Mouse (Mus musculus) gastrocnemius, postnatal 25 days (tissue): ENCODE results near the gene Cxcl14. TPM values are rescaled to one million over a fixed set of nuclear protein-coding genes. Genes with fewer than 3 reads are reported as not detected.

ENCODE experiments used
- DNase-seq: peaks from one replicate; pipeline ENCODE4 v3.0.0; 2022
- long read RNA-seq, 2 experiments: library from polyadenylated mRNA; stranded (forward); transcript quantifications; one replicate each; pipeline ENCODE4 v2.0.0; 2021
- total RNA-seq, 2 experiments: library from RNA; stranded (reverse); gene quantifications; 1 replicate in 1 of 2; 2 replicates in 1 of 2; pipeline ENCODE4 v1.2.3; 2021

The Cxcl14 gene
- 10 to 100 TPM; 18.8 to 34.8 TPM for total RNA-seq
- long read RNA-seq, experiment 1, transcript Cxcl14-201 (4 exons, 1,827 nt), result major isoform, 37 of 46 reads
- long read RNA-seq, experiment 1, partial matches to known transcripts, result 9 of 46 reads
- long read RNA-seq, experiment 1, other reads (novel, unspliced or antisense), result 0 of 46 reads
- long read RNA-seq, experiment 2, transcript Cxcl14-201 (4 exons, 1,827 nt), result major isoform, 25 of 32 reads
- long read RNA-seq, experiment 2, partial matches to known transcripts, result 0 of 32 reads
- long read RNA-seq, experiment 2, other reads (novel, unspliced or antisense), result 7 of 32 reads

DNA sequence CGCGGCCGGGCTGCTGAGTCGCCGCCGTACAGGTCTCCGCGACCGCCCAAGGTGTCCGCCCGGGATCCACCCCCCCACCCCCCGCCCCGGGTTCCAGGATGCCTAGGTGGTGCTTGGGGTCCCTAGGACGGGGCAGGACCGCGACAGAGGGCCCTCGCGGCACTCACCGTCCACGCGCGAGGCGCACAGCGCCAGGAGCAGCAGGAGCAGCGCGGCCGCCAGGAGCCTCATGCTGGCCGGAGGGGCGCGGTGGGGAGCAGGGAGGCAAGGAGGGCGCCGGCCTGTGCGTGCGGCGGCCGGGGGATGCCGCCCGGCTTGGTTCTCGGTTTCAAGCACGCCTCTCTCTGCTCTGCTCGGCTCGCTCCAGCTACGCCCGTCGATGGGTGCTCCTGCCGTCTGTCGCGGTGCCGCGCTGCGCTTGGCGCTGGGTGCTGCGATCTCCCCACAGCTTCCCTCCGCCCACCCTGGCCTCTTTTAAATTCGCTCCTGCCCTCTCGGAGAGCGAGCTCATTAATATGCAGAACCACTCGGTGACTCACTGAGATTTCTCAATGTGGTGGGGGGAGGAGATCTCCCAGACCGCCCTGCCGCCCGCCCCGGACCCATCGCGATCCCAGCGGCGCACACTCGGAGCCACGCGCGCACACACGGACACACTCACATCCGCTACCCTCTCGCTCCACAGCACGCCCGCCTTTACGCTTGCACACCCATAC lies at the start of gene Cxcl14:
Cxcl14 (minus strand) TSS at position 609 of the 716 bp plus-strand sequence.
- peak; percentile 64 for DNase-seq

DNA sequence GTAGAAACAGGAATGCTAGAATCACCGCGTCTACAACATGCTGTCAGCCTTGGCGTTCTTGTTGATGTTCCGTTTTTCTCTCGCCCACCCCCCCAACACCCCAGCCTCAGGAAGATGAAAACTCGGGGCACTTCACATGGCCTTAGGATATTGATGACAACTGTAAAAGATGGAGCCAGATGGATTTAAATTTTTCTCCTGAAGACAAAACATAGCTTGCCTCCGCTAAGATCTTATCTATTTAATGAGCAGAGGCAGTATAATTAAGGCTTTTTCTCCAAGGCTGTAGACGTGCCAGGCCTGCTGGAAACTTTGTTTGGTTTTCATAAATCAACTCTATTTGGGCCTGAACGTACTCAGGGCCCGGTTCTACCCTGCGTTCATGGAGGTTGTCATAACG lies 48.0 kb upstream of the Cxcl14 start:
- no peak for DNase-seq

DNA sequence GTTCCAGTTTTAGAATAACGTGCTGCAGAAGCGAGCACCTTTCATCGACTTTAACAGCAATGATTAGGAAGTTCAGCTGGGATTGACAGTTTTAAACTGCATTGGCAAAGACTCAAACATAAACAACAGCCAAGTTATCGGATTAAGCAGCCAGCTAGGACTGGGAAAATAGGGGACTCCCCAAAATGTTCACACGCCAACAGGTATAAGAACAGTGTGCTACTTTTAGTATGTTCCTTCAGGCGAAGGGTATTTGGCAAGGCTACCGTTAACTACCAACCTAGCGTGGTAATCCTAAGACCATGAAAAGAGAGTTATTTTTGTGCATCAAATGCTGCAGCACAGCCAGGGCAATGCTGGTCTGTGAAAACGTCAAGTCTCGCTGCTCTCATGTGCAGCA lies 46.1 kb upstream of the Cxcl14 start:
- no peak for DNase-seq

DNA sequence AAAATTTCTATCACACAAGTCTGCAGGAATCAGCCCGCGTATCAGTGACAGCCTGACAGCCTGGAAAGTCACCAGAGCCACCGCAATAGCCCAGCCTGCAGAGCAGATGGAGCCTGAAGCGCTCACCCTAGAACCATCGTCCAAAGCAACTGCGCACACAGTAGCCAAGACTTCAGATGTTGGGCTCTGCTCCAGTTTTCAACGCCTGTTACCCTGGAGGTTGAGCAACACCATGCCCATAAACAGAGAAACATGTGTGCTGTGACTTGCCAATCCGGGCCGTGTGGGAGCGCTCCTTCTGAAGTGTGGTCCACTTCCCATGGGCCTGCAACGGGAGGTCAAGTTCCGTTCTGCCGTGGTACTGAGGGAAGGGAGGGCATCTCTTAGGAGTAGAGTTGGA lies 44.2 kb upstream of the Cxcl14 start:
- DNase-seq, result peak; percentile 68

DNA sequence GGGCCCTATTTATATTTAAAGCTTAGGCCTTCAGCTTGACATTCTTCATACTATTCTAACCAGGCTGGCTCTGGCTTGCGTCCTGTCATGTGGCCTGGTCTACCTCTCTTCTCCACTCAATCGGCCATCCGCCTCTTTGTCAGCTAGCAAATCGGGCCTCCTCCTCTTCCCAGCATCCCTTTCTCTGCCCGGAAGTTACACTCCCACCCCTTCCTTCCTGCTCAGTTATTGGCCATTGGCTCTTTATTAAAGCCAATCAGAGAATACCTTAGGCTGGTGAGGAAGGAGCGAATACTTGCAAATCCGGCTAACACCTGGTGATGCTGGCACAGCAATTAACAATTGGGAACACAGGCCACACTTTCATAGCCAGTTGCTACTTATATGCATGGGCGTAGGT lies 43.5 kb upstream of the Cxcl14 start:
- no peak for DNase-seq

DNA sequence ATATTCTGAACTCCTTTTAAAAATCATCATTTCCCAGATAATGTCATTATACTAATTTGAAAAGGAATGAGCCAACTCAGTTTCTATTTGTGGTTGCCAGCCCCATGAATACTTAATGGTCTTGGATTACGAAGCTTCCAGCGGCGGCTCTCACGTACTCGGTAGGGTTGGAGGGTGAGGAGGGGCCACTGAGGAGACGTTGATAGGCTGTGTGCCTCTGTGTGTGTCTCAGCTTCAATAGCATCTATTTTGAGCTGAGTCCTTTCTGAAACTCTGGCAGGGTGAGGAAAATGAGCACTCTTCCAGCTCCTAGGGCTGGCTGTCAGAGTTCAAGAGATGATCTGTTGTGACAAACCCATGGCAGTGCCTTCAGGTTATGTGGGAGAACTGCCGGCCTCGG lies 40.6 kb upstream of the Cxcl14 start:
- DNase-seq, result no peak

DNA sequence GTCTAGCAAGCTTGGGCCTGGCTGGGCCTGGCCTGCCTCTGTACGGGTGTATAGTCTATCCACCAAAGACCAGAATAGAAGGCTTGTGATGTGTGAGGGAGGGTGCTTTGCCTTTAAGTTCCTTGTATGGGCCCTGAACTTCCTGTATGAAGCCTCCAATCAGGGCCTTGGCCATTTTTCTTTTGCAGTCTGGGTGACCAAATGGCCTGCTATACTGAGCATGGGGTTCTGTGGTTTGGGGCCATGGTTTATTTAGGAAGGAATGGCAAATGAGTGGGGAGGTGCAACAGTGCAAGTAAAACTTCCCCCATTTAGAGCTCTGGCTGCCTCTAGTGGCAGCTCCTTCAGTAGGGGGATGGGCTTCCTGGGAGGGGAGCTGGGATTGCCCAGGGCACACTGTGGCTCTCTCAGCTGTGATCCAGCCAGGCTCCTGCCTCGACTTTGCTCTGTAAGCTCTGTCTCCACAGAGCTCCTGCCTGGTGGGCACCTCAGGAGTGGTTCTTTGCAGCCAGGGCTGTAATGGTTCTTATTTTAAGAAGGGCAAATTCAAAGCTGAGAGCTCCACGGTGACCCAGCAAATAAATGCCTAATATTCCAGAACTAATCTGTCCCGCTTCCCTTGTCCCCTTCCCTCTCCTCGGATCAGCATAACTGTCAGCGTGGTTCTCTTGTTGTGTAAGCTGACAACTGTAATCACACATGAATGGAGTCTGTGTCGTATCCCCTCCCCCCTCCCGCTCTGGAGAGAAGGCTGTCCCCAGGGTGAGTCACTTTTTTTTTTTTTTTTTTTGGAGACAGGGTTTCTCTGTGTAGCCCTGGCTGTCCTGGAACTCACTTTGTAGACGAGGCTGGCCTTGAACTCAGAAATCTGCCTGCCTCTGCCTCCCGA lies 38.7 kb upstream of the Cxcl14 start:
- DNase-seq, result no peak

DNA sequence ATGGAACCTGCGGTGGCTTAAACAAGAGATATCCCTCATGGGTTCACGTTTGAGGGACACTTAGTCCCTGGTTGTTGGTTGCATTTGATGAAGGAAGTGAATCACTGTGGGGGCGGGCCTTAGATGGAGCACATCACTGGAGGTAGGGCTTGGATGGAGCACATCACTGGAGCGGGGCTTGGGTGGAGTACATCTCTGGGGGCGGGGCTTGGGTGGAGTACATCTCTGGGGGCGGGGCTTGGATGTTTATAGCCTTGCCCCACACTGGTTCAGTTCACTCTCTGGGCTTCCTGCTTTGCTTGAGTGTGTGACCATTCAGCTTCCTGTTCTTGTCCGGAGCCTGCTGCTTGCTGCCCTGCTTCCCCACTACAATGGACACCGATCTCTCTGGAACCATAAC lies 37.9 kb upstream of the Cxcl14 start:
- no peak for DNase-seq

DNA sequence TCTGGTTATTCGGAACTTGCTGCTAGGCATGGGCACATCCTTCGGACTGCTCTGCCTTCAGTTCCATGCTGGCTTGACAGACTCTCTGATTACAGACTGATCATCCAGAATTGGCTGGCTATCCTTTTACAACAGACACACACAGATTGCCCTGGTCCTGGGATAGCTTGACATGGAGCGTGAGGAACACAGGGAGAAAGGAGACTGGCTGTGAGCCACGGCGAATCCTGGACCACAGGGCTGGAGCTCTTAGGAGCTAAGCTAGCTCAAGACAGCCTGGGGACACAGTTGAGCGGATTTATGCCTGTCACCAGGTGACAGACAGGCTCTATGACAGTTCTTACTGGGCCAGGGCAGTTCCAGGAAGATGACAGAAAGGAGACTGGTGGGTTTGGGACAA lies 36.0 kb upstream of the Cxcl14 start:
- DNase-seq, result no peak

DNA sequence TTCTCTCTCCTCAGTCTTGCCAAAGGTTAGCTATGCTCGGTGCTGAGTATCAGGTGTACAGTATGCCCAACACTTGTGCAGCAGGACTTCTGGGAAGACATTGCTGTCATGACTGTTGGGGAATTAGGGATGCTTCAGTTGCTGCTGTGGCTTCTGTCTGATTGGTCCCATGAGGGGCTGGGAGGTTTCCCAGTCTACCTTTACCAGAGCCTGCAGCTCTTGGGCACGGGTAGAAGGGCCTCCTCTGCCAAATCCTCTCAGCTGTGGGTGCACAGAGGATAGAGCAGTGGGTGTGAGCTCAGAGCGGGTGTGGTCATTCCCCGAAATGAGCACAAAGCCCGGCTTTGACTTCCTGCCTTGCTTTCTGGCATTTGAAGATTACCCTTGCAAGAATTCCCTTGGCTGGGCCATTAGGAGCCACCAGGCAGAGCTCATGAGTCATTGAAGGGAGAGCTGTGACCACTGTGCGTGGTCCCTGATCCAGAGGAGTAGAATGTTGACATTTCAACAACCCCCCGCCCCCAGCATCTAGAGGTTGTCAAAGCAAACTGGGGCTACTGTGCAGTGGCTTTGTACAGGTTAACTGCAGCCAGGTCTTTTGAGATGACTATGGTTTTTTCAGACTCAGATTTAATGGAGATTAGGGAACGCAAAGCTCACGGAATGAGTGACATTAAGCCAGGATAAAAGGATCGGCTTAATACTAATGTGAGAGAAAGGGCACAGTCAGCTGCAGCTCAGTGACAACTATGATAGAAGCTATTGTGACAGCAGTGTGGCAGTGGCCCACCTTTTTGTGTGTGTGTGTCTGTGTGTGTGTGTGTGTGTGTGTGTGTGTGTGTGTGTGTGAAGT lies 34.5 kb upstream of the Cxcl14 start:
- no peak for DNase-seq

DNA sequence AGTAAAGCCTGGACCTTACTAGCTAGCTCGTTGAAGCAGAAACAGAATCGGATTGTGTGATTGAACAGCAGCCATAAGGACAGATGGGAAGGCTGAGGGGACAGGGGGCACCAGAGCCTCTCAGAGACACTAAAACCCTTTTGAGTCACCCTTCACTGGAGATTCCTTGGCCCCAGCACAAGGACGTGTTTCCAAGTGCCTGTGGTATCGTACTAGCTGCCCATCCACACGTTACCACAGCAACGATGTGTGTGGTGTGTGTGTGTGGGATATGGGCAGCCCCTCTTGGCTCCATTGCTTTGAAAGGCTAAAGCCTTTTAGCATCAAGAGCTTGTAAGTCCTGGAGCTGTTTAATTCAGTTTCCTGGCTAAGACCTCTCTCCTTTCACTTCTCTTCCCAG lies 33.4 kb upstream of the Cxcl14 start:
- no peak for DNase-seq

DNA sequence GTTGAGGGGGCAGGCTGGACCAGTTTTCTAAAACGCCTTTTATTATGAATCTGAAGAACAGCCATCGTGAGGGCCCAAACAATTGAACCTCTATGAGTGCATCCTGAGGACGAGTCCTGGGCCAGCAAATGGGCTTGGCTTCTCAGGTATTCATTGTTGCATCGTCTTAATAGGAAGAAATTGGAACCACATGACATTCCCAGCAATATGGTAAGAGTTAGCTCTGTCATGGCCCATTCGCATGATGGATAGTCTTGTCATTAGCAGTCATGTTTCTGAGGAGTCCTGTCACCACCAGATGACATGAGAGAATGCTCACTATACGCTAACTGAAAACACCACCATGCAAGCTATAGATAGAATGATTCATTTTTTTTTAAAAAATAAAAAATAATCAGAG lies 32.8 kb upstream of the Cxcl14 start:
- DNase-seq, result no peak

DNA sequence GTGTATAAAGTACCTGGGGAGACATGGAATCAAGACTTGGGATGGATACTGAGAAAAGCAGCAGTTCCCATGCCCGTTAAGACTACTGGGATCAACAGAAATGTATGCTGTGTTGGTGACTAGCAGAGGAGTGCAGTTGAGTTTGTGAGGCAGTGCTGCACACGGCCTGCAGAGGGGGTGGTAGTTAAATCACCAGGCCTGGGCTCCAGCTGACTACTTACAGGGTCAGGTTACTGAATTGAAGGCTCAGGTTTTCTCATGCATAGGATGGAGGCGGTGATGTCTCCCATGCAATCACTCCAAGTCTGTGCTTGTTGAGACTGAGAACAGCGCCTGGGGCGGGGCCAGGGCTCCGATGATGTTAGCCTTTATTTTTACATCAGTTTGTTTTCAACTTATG lies 31.4 kb upstream of the Cxcl14 start:
- no peak for DNase-seq

DNA sequence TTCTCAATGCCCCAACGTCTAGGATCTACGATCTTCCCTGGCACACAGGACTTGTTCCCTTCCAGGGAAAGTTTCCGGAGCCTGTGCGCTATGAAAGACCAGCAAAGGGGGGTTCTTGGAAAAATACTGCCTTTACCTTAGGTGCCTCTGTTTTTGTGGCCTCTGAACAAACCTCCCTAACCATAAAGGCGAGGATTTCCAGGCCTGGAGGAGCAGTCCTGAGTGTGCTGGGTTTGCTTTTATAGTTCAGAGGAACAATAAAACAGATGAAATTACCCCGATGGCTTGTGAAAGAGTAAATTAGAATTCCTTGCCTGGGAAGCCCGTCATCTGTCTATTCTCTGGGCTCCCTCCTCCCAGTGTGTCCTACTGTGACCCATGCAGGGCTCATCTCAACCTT lies 25.3 kb upstream of the Cxcl14 start:
- DNase-seq, result no peak

DNA sequence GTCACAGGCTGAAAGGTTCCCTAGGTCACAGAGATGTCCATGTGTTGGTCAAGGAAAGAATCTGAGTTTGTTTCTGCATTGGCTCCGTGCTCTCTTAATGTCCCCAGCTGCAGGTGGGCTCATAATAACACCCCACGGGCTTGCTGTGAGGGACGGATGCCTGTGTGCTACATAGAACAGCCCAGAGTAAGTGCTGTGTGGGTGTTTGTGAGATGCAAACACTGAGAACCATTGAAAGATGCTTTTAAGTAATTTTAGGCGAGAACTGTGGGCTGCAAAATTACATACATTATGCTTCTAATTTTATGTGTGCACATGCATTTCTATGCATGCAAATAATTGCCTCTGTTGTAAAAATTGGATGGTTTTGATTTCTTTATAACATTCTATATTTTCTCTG lies 20.6 kb upstream of the Cxcl14 start:
- DNase-seq, result no peak

DNA sequence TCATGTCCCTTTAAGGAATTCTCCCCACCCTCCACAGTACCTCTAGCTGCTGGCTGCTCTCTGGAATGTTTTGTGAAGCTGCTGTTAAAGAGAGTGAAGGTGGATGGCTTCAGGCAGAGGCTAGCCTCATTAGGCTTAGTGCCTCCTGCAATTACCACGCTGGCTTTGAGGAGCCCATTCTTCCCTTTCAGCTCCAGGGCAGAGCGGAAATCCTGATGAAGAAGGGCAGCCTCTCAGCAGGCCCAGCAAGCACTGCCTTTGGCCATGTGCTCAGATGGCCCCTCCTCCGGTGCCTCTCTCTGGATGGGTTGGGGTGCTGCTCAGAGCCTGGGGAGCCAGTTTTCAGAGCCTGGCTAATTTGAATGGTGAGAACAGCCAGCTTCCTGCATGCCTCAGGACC lies 18.9 kb upstream of the Cxcl14 start:
- no peak for DNase-seq

DNA sequence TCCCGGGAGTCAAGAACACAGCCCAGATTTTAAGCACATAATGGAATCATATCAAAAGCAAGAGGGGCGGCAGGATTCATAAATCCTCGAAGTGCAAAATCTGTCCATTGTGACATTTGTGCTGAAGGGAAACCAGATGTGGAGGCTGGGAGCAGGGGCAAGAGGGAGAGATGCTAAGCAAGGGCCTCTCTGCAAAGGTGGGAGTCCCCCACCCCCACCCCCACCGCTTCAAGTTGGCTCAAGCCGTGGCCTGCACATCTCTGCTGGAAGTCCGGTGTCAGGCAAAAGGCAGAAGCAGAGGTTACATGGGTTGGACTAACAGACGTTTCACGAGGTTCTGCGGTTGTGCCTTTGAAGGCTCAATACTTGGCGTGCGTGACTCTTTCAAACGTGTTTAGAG lies 8.7 kb upstream of the Cxcl14 start:
- DNase-seq, result no peak

DNA sequence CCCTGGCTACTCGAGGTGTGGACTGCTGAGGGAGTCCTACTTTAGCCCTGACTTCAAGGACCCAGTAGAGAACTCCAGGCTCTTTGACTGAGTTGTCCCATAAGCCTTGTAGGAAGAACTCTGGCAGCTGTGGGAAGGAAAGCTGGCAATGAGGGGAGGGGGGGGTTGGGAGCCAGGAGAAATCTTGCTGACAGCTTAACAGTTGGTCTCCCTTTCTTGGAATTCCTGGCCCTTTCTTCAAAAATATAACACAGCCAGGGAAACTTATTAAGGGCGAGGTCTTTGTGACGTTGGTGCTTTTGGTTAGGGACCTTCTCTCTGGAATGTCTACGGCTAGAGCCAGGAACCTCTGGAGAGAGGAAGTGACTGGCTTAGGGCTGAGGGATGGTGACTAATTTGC lies 8.1 kb upstream of the Cxcl14 start:
- DNase-seq, result no peak

DNA sequence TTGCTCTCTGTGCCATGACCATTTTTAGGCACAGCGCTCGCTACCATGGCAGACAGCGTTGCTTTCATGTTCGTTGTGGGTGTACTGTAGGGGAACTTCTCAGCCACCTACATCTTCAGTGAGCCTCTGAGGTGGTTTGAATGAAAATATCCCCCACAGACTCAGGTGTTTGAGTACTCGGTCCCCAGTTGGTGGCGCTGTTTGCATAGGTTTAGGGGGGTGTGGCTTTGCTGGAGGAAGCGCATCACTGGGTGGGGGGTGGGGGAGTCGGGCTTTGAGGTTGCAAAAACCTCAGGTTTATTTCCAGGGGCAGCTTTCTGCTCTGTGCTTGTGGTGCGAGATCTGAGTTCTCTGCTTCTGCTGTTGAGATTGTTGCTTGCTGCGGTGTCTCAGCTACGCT lies 3.0 kb upstream of the Cxcl14 start:
- no peak for DNase-seq

DNA sequence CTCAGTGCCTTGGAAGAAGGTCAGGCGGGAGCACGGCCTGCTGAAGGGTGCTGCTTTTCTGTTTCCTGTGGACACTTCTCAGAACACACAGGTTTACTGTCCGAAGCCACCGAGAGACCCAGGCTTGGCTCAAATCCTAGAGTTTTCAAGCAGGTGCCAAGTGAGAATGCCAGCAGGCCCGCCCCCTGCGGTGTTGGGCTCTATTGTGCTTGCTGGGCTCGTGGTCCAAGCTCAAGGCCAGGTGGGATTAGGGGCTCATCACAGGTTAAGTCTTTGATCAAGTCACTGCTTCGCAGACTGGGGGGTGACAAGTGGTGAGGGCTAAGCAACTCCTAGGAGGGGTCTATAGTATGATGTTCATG lies 289 bp upstream of the Cxcl14 start:
- no peak for DNase-seq

DNA sequence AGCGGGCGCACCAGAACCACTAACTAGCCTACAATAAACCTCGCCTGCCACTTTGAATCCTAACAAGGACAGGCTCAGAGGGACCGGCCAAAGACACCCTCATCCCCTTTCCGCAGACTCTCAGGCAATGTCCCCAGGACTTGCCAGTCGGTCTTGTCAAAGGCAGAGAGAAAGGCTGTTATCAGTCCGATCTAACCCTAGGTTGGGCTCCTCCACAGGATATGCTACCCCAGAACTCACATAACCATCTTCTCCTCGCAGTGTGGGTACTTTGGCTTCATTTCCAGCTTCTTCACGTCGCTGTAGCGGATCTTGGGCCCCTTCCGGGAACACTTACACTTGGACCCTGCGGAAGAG lies 787 bp downstream of the Cxcl14 start:
- no peak for DNase-seq

DNA sequence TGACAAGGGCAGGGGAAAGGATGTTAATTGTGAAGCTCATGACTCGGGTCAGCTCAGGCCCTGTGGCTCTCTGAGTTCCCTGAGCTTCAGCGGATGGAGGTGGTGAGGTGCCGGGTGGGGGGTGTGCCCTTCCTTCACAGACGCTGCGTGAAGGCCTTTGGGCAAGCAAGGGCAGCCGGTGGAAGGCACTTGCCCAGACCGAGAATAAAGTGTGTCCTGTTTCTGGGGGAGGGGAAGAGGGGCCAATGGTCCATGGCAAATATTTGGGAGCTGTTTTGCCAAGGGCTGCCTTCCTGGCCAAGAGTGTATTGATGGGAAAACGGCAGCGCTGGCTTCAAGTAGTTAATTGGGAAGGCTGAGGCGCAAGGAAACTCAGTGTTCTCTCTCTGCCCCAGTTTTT lies 1.4 kb downstream of the Cxcl14 start:
- no peak for DNase-seq
